Mouse (Mus musculus) liver, embryonic 11.5 days (tissue): ENCODE data around the gene Kcnn1. TPM values are rescaled to one million over a fixed set of nuclear protein-coding genes. Genes with fewer than 3 reads are reported as not detected.

Experiments used
- ATAC-seq: fragments of 200-750 bp; cut with Nextera tagmentation; replicated peaks from 2 replicates; pipeline ENCODE4 v1.8.0; 2017; ENCODE audit warnings: moderate number of reproducible peaks, mild to moderate bottlenecking, moderate TSS enrichment, moderate library complexity; ENCODE audit not compliant: low FRiP score
- DNase-seq: peaks from one replicate; pipeline ENCODE4 v3.0.0-alpha.2; 2017; ENCODE audit warnings: low spot score
- H3K27ac ChIP-seq: fragments of 300-500 bp; sonication (generic); 2 replicates; pipeline ENCODE4 v1.5.1; 2014; ENCODE audit warnings: mild to moderate bottlenecking, low read depth, low read length, control low read depth
- H3K27me3 ChIP-seq: fragments of 300-500 bp; sonication (generic); replicated peaks from 2 replicates; pipeline ENCODE4 v1.6.1; 2014; ENCODE audit warnings: low read length, mixed read lengths; ENCODE audit not compliant: control insufficient read depth, insufficient read depth
- H3K36me3 ChIP-seq: fragments of 300-500 bp; sonication (generic); 2 replicates; pipeline ENCODE4 v1.6.1; 2014; ENCODE audit warnings: mild to moderate bottlenecking, low read length, moderate library complexity, mixed read lengths; ENCODE audit not compliant: control insufficient read depth, insufficient read depth
- H3K4me1 ChIP-seq: fragments of 300-500 bp; sonication (generic); replicated peaks from 2 replicates; pipeline ENCODE4 v1.6.1; 2014; ENCODE audit warnings: low read length, mixed read lengths; ENCODE audit not compliant: control insufficient read depth, insufficient read depth
- H3K4me2 ChIP-seq: fragments of 300-500 bp; sonication (generic); 2 replicates; pipeline ENCODE4 v1.6.1; 2014; ENCODE audit warnings: mild to moderate bottlenecking, control low read depth, moderate library complexity
- H3K4me3 ChIP-seq: fragments of 300-500 bp; sonication (generic); 2 replicates; pipeline ENCODE4 v1.5.1; 2014; ENCODE audit warnings: low read depth, low read length, control low read depth
- H3K9ac ChIP-seq: fragments of 300-500 bp; sonication (generic); 2 replicates; pipeline ENCODE4 v1.6.1; 2014; ENCODE audit warnings: low read depth, low read length, control low read depth
- H3K9me3 ChIP-seq: fragments of 300-500 bp; sonication (generic); 2 replicates; pipeline ENCODE4 v1.6.1; 2016; ENCODE audit warnings: low read length, inconsistent platforms, mixed read lengths; ENCODE audit not compliant: control insufficient read depth
- WGBS: fragments of 180-500 bp; shearing (Covaris S2); extraction: QIAGEN DNeasy Blood & Tissue Kit; methylation state at CpG from one replicate; pipeline ENCODE4 v1.1.7; 2014; 5-methylcytosine and 5-hydroxymethylcytosine counted together
- polyA plus RNA-seq: library from polyadenylated mRNA; unstranded; fragments of >200 nt; fragmentation: Nextera tagmentation; extraction: Ambion mirVana; gene quantifications from 2 replicates; pipeline ENCODE4 v1.2.1, GENCODE M21; 2014

Kcnn1 gene
- polyA plus RNA-seq, 1 experiment from 2014 or later = 0.47 TPM

- H3K4me2 ChIP-seq = no peak overlapping the region
- H3K27me3 ChIP-seq = no peaks in the 10 kb centered on the region
- H3K4me3 ChIP-seq = no peak overlapping the region
- ATAC-seq (no peak), DNase-seq (no peak)
- H3K9me3 ChIP-seq = no peaks in the 10 kb centered on the region
- H3K36me3 ChIP-seq = peaks cover 3% of the 10 kb centered on the region; the same call in 1 of the 2 replicates
- no peak overlapping the region for H3K27ac ChIP-seq
- 92% methylated on average over 3 of the region's 3 CpGs for WGBS
- H3K4me1 ChIP-seq = peaks cover 42% of the 10 kb centered on the region
- H3K9ac ChIP-seq = 0 out of 2 replicates have a peak overlapping the region, but pooled peaks have one; percentile 5
Observed at GRCm38 (mm10) chr8:70834071-70834470, 29.0 kb downstream of the Kcnn1 start.

- Histone ChIP-seq H3K4me1 (peaks cover 41% of the 10 kb centered on the region), H3K27ac (no peak overlapping the region), H3K9ac (0 out of 2 replicates have a peak overlapping the region, but pooled peaks have one; percentile 5), H3K36me3 (peaks cover 3% of the 10 kb centered on the region; the same call in 1 of the 2 replicates), H3K27me3 (no peaks in the 10 kb centered on the region), H3K4me2 (no peak overlapping the region), H3K4me3 (no peak overlapping the region), H3K9me3 (no peaks in the 10 kb centered on the region)
- ATAC-seq (no peak), DNase-seq (no peak)
- 57% methylated on average over 15 of the region's 15 CpGs for WGBS
Observed at GRCm38 (mm10) chr8:70833520-70833919, 29.5 kb downstream of the Kcnn1 start.

DNA sequence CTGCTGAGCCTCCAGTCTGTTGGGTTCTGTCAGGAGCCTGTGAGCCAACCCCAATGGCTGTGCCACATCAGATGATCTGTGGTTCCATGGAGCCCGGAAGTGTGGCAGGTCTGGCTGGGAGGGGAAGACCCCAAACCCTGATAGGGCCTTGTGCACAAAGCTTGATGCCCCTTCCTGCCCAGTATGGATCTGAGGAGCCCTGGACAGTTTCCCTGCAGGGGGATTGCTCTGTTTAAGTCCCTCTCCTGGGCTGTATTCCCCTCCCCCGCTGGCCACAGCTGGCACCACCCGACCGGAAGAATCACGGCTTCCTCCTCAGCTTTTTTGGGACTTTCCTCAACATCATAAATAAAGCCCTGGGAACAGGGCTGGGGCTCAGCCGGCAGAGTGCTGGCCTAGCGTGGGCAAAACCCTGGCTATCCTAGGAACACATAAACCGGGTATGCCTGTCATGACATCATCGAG lies 30.0 kb downstream of the Kcnn1 start:
- Histone ChIP-seq H3K4me1 (peaks cover 38% of the 10 kb centered on the region), H3K4me3 (no peak overlapping the region), H3K27me3 (no peaks in the 10 kb centered on the region), H3K9ac (no peak overlapping the region), H3K36me3 (peaks cover 3% of the 10 kb centered on the region; the same call in 1 of the 2 replicates), H3K9me3 (no peaks in the 10 kb centered on the region), H3K4me2 (no peak overlapping the region), H3K27ac (no peak overlapping the region)
- ATAC-seq = no peak
- DNase-seq = no peak
- 45% methylated on average over 9 of the region's 9 CpGs for WGBS

- H3K4me3 ChIP-seq = no peak overlapping the region
- H3K9ac ChIP-seq = no peak overlapping the region
- H3K4me1 ChIP-seq = peaks cover 38% of the 10 kb centered on the region
- H3K27me3 ChIP-seq = no peaks in the 10 kb centered on the region
- DNase-seq = no peak
- no peaks in the 10 kb centered on the region for H3K9me3 ChIP-seq
- no peak overlapping the region for H3K4me2 ChIP-seq
- H3K27ac ChIP-seq = no peak overlapping the region
- peaks cover 3% of the 10 kb centered on the region; the same call in 1 of the 2 replicates for H3K36me3 ChIP-seq
- WGBS = 79% methylated on average over 11 of the region's 11 CpGs
- no peak for ATAC-seq
Observed at GRCm38 (mm10) chr8:70832371-70832770, 30.7 kb downstream of the Kcnn1 start.

DNA sequence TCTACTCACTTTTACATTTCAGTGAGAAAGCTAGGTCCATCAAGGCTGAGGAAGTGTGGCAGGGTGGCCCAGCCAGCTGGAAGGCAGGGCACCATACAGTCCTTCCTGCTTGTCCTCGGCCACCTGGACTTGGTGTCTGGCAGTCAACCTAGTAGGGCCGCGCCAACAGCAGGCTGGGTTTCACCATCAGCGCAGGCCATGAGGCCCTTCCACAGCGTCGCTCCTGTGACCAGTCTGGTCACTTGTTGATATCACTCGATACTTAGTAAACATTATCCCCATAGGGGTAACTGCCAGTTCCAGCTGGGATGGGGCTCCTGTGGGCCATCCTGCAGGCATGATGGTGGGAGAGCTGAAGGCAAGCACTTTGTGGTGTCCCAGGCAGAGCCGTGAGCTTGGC lies 31.5 kb downstream of the Kcnn1 start:
- Histone ChIP-seq H3K9me3 (peaks cover 2% of the 10 kb centered on the region; the same call in 1 of the 2 replicates), H3K4me1 (peaks cover 33% of the 10 kb centered on the region), H3K4me2 (no peak overlapping the region), H3K4me3 (no peak overlapping the region), H3K36me3 (peaks cover under 1% of the 10 kb centered on the region; the same call in 1 of the 2 replicates), H3K27me3 (no peaks in the 10 kb centered on the region), H3K27ac (no peak overlapping the region), H3K9ac (no peak overlapping the region)
- 89% methylated on average over 8 of the region's 8 CpGs for WGBS
- ATAC-seq (no peak), DNase-seq (no peak)

DNA sequence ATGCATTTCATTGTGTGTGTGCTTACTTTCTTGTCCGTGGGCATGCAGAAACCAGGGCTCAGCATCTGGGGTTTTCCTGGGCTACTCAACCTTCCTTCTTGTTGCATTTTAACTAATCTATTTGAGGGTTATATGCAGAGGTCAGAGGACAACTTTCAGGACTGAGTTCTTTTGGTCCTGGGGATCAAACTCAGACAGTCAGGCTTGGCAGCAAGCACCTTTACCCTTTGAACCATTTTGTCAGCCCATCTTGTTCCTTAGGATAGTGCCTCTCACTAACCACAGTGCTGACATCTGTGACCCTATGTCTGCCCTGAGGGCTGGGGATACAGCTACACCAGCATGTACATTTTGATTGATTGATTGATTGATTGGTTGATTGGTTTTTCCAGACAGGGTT lies 35.3 kb downstream of the Kcnn1 start:
- H3K27me3 ChIP-seq = no peaks in the 10 kb centered on the region
- peaks cover 2% of the 10 kb centered on the region; the same call in 1 of the 2 replicates for H3K9me3 ChIP-seq
- no peak for DNase-seq
- H3K9ac ChIP-seq = no peak overlapping the region
- H3K4me1 ChIP-seq = peaks cover 6% of the 10 kb centered on the region; the same call in 1 of the 2 replicates
- H3K36me3 ChIP-seq = no peaks in the 10 kb centered on the region
- 85% methylated on average over 1 of the region's 1 CpGs for WGBS
- ATAC-seq = no peak
- no peak overlapping the region for H3K4me2 ChIP-seq
- no peak overlapping the region for H3K4me3 ChIP-seq
- H3K27ac ChIP-seq = no peak overlapping the region

DNA sequence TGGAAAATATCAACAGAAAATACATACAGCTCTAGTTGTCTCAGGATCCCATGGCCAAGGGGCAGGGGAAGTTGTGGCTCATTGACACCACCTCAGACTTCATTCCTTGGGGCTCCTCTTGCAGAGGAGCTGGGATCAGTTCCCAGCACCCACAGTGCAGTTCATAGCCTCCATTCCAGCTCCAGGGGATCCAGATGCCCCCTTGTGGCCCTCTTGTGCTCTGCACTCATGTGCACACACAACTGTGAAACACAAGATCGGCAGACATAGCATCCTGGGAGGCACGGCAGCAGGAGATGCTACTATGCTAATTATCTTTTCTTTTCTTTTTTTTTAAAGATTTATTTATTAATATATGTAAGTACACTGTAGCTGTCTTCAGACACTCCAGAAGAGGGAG lies 36.0 kb downstream of the Kcnn1 start:
- H3K4me2 ChIP-seq = no peak overlapping the region
- DNase-seq (no peak), ATAC-seq (no peak)
- H3K27me3 ChIP-seq = no peaks in the 10 kb centered on the region
- H3K4me1 ChIP-seq = no peaks in the 10 kb centered on the region
- H3K36me3 ChIP-seq = no peaks in the 10 kb centered on the region
- no peak overlapping the region for H3K27ac ChIP-seq
- H3K4me3 ChIP-seq = no peak overlapping the region
- 95% methylated on average over 2 of the region's 2 CpGs for WGBS
- no peak overlapping the region for H3K9ac ChIP-seq
- H3K9me3 ChIP-seq = peaks cover 2% of the 10 kb centered on the region; the same call in 1 of the 2 replicates

DNA sequence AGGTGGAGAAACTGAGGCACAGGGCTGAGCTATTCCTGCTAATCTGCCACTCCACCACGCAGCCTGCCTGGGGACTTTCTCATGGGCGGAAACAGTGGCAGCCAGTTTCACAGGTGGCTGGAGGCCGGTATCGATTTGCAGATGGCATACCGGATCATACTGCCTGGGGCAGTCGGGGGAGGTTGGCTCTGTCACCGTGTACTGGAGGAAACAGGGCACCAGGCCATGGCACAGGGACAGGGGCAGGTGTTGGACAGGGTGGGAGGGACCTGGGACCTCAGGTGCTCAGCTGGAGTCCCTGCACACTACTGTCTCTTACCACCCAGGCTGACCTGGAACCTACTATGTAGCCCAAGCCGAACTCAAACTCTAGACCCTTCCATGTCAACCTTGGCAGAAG lies 37.2 kb downstream of the Kcnn1 start:
- H3K4me3 ChIP-seq = no peak overlapping the region
- H3K9ac ChIP-seq = no peak overlapping the region
- peaks cover 3% of the 10 kb centered on the region; the same call in 1 of the 2 replicates for H3K4me1 ChIP-seq
- ATAC-seq = no peak
- DNase-seq = no peak
- 80% methylated on average over 8 of the region's 8 CpGs for WGBS
- H3K36me3 ChIP-seq = no peaks in the 10 kb centered on the region
- H3K27ac ChIP-seq = no peak overlapping the region
- peaks cover 2% of the 10 kb centered on the region; the same call in 1 of the 2 replicates for H3K9me3 ChIP-seq
- H3K27me3 ChIP-seq = no peaks in the 10 kb centered on the region
- H3K4me2 ChIP-seq = no peak overlapping the region

GRCm38 (mm10) chr8:70823802-70824201 lies 39.3 kb downstream of the Kcnn1 start:
- H3K27ac ChIP-seq = no peak overlapping the region
- WGBS = 84% methylated on average over 7 of the region's 7 CpGs
- no peaks in the 10 kb centered on the region for H3K36me3 ChIP-seq
- DNase-seq (no peak), ATAC-seq (no peak)
- H3K4me2 ChIP-seq = no peak overlapping the region
- no peak overlapping the region for H3K4me3 ChIP-seq
- peaks cover 2% of the 10 kb centered on the region; the same call in 1 of the 2 replicates for H3K9me3 ChIP-seq
- no peak overlapping the region for H3K9ac ChIP-seq
- peaks cover 3% of the 10 kb centered on the region; the same call in 1 of the 2 replicates for H3K4me1 ChIP-seq
- peaks cover 4% of the 10 kb centered on the region; the same call in 1 of the 2 replicates for H3K27me3 ChIP-seq
